Mouse (Mus musculus) urinary bladder, postnatal 25 days (tissue): Measurements from ENCODE around the gene Ndufc1.
"Not testable (repeated sequence)": the region's sequence is repeated elsewhere in the genome, so short reads cannot be mapped to it uniquely, and the experiment has no call there.

Experiments used
- DNase-seq: peaks from one replicate; pipeline ENCODE4 v3.0.0; 2022; ENCODE audit warnings: low spot score

Gene Ndufc1

DNA sequence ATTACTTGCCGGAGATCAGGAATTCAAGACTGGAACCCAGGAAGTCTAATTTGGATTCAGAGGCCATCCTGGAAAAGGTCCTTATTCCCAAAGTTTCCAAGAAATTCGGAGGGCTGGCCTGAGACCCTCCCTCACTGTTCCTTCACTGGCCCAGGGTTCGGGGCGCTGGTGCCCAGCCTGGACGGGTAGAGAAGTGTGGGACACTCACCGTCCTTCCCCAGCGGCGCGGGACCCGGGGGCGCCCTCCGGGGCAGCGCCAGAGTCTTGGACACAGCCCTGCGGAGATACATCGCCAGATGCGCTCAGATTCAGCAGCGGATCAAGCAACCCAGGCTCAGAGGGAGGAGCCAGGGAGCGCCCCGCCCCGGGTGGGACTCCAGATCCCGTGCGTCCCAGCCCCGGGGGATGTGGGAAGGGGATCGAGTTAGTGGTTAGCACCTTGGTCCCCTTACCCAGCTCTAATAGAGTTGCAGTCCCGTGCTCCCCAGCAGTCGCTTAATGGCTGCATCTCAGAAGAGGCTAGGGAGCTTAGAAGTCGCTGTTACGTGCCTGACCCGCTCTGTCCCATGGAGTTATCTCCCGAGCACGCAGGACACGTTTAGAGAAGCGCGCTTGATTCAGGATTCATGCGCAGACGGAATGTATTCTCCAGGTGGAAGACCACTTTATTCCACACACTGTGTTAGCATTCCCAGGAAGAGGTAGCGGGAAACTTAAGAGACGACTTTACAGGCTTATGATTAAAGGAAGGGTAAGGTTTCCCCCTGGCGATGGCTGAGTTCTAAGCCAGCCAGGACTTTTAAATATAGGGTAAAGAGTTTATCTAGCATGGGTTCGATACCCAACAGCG lies 12.3 kb downstream of the Ndufc1 start, which contains the start of gene Mgarp:
TSS of gene Mgarp (minus strand) at position 520 of the 850 bp plus-strand sequence.
- peak; percentile 59 for DNase-seq

DNA sequence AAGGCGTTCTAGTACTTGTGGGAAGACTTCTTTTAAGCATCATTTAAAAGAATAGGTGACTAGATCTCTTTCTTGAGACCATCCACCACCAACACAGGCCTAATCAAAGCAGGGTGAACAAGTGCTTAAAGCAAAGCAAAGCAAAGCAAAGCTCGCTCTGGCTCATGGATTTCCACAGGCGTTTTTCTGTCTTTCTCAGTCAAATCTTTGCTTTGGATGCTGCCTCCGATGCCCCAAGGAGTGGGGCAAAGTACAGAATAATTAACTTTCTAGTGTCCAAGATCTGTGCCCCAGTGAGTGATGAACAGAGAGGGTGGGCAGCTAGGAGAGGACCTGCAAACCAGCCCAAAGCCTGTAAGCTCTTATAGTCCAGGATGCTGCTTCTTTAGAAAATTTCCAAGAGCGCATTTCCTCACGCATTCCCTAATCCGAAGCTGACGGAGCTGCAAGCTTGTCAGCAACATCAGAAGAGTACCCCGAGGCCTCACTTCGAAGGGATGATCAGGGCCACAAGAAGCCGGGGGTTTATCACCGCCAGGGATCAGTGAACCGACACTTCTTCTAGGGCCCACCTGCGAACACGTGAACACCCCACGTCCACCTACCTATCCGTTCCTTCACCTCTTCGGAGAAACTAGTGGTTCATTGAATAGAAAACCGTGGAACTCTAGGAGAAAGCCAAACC lies 13.2 kb downstream of the Ndufc1 start:
- no peak for DNase-seq

DNA sequence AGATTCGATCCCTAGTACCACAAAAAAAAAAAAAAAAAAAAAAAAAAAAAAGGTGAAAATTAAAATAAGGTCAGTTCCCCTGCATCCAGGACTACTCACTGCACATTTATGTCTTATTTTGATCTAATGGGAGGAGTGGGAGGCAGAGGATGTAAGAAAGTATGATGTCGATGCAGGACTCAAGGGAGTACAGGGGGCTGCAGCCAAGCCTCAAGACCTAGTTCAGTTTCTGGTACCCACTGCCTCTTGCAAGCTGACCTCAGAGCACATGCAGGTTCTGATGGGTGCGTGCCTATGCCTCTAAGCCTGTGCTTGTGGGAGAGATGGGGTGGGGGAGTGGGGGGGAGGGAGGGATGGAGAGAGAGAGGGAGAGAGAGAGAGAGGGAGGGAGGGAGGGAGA lies 13.9 kb downstream of the Ndufc1 start:
- no peak for DNase-seq

DNA sequence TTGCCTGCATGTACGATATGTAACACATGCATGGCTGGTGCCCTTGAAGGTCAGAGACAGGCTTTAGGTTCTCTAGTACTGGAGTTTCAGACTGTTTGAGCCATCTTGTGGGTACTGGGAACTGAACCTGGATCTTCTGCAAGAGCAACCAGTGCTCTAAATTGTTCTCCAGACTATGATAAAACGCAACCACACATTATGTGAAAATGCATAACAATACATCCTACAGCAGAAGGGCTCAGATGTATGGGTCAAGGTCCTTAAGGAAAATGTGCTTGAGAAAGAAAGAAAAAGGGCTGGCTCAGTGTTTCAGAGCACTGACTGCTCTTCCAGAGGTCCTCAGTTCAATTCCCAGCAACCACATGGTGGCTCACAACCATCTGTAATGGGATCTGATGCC lies 15.1 kb downstream of the Ndufc1 start:
- DNase-seq, result no peak

DNA sequence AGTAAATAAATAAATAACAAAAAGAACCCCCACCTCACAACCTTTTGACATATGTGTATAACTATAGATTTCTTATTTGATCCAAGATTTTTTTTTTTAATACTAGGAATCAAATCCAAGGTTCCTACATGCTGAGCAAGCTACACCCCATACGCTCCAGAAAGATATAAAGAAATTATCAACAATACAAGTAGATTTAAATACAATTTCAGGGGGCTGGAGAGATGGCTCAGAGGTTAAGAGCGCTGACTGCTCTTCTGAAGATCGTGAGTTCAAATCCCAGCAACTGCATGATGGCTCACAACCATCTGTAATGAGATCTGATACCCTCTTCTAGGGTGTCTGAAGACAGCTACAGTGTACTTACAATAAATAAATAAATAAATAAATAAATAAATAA lies 15.8 kb downstream of the Ndufc1 start:
- not testable (repeated sequence) for DNase-seq

DNA sequence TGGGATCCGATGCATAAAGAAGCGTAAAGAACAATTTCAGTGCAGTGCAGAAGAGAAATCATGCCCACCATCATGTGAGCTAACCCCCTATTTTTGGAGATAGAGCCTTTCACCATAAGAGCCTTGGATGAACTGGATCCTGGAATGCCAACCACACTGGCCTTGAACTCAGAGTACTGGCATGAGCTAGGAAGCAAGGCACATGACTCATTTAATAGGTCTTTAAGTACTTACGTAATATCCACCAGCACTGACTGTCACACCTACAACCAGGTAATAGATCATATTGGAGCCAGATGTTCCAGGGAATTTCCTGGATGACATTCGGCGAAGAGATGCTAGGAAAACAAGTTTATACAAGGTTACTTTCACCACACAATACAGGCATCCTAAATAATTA lies 17.2 kb downstream of the Ndufc1 start:
- no peak for DNase-seq

DNA sequence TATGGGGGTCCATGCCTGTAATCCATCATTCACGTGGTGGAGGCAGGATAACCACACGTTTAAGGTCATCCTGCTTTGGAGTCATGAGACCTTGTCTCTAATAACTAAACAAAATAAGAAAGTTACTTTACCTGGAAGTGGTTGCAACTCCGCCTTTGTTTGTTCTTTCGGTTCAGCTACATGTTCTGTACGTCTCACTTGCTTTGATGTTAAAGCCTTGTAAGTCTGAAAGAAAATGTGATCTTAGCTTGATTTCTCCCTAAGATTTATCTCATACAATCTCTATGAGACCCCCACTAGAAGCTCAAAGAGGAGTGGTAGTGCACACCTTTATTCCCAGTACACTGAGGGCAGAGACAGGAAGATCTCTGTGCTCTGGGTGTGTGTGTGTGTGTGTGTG lies 17.7 kb downstream of the Ndufc1 start:
- DNase-seq, result no peak

DNA sequence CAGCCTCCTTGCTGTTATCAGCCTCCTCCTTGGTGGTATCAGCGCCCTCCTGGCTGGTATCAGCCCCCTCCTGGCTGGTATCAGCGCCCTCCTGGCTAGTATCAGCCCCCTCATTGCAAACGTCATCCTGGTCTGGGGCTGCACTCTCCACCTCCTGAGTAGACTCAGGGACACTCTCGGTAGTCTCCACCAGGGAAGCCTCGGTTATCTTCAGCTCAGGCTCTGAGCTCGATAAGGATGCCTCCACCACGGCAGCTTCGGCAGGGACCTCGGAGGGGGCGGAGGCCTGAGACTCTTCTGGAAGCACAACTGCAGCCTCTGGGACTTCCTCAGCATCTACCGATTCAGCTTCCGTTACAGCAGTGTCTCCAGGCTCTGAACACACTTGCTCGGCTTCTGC lies 19.9 kb downstream of the Ndufc1 start:
- DNase-seq, result no peak

DNA sequence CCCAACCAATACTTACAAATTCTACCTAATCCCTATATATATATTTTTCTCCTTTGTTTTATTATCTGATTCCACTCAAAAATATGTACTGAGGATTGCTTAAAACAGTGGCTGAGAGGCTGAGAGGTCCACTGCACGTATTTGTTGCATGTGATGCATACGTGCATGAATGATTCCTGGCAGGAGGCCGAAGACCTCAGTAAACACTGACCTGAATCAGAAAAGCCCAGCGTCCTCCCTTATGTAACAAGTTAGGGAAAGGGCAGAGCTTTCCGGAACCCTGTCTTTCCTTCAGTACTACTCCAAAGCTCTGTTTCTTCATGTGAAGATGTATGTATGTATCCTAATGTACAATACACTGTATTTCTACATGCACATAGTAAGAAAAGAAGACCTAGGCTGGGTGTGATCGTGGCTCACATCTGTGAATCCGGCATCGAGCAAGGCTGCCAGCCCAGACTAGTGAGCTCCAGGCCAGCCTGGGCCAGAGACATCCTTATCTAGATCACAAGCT lies 20.9 kb downstream of the Ndufc1 start:
- DNase-seq, result no peak

DNA sequence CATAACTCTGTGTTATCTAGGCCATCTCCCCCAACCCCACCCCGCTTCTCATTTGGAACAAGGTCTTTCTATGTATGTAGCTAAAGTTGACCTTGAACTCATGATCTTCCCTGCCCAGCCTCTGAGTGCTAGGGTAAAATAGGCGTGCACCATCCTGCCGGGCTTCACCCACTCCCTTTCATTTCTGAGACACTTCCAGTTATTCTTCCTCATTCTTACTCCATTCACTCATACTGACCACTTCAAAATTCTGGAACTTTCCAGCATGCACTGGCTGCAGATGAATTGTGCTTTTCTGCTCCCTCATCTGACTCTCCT lies 21.7 kb downstream of the Ndufc1 start:
- DNase-seq, result no peak

DNA sequence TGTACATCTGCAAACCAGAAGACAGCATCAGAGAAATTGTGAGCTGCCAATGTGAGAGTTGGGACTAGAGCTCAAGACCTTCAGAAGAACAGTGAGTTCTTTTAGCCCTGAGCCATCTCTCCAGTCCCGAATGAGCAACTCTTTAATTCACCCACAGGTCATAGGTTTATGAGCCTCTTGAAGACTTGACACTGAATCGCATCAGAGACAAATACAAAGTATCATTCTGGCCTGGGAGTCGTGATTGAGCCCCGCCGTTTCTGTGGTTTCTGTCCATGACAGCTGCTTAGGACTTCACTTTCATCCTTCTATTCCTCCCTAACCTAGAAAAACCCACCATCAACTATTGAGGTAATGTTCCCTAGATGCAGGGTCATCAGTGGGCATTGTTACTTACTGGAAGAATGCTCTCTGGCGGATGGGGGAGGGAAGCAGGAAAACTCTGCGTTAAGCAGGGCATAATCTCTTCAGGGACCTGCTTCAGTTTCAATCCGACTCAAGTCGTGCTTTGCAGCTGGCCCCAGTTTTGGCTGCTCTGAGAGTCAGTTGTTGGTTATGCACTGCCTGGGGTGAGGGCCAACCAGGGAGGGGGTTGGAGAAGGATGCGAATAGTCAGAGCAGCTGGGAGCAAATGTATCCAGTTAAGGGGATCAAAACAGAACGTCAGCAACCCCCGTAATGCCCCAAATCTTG lies 22.2 kb downstream of the Ndufc1 start:
- no peak for DNase-seq

DNA sequence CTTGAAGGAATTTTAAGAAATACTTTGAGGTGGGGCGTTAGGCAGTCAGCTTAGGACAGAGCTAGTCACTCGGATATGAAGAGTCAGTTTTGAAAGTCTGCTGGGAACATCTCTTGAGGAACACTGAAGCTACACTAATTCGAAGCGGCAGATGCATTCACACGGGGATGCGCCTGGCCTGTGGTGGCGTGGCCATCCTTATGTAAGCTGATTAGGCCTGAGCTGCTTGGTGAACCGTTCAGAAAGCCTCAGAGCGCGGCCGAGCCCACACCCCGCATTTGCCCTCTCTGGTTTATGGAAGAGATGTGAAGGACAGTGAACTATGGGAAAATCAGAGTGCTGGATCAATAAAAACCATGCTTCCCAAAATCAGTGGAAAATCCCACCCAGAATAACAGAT lies 25.4 kb downstream of the Ndufc1 start:
- no peak for DNase-seq

DNA sequence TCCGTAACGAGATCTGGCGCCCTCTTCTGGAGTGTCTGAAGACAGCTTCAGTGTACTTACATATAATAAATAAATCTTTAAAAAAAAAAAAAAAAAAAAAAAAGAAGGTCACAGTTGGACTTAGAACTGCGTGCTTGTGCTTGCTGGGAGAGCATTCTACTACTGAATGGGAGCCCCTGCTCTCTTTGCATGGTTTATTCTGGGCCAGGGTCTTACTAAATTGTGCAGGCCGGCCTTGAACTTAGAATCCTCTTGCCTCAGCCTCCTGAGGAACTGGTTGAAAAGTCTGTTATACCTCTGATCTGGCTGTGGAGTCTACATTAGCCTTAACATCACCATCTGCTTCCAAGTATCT lies 28.2 kb downstream of the Ndufc1 start:
- DNase-seq, result no peak

DNA sequence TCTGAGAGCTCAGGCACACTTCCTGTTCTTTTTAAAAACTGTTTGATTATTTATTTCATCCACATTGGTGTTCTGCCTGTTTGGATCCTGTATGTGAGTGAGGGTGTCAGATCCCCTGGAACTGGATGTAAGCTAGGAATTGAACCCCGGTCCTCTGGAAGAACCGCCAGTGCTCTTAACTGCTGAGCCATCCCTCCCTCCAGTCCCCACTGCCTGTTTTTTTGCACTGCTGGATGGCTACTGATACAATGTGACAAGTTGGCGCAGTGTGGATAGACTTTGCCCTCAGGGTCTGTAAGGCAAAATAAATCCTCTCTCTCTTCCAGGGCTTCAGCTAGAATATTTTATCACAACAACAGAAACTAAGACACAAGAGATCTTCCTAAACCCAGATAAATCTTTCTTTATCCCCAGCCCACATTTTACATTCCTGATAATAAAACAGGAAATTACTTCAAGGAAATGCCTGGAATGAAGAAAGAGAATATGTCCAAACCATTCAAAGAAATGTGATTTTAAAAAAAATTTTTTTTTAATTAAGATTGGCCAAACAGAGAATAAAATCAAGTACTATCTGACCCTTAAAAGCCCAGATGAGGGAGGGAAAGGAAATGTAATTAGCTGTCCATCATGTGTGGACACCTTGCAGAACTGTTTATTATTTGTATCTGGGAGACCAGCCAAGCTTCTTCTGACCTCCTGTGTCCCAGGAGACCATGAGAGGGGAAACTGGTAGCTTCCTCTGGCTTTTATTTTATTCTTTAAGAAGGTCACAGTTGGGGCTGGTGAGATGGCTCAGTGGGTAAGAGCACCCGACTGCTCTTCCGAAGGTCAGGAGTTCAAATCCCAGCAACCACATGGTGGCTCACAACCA lies 28.8 kb downstream of the Ndufc1 start:
- no peak for DNase-seq

DNA sequence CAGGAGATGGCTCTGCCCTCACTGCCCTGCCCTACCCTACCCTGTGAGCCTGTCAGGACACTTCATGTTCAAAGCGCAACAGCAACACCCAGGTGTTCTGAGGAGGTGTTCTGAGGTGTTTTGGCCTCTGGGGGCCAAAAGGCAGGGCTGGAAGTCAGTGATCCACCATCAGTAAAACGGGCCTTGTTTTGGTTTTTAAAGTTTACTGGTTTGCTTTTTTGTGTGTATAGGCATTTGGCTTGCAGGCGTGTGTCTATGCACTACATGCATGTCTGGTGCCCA lies 30.2 kb downstream of the Ndufc1 start:
- DNase-seq, result no peak

DNA sequence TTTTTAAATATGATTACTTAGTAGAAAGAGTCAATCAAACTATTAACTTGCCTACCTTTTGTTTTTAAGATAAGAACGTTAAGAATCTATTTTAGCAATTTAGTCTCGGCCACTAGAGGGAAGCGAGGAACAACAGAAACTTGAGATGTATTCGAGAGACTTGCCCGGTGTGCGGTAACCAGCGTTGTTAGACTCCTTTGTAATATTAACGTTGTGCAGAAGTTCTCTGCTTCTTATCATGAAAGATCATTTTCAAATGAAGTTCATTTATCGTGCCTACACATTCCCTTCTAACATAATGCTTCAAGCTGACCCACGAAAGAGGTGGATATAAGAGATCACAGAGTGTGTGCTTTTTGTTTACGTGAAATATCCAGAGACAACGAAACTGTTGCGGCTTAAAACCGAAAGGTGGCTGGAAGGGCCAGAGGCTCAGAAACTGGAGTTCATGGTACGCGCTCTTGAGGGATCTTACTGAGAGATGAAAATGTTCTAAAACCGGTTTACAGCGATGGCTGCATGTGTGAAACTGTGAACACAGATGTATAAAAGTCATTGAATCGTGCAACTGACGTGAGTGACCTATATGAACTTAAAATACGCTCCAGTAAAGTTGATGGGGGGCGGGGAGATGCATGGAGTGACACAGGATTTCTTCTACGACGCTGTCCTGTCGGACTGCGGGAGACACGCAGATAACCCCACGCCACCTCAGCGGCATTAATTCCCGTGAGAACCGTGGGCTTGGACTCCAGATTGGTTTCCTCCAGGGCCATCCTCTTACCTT lies 30.7 kb downstream of the Ndufc1 start:
- DNase-seq, result no peak

DNA sequence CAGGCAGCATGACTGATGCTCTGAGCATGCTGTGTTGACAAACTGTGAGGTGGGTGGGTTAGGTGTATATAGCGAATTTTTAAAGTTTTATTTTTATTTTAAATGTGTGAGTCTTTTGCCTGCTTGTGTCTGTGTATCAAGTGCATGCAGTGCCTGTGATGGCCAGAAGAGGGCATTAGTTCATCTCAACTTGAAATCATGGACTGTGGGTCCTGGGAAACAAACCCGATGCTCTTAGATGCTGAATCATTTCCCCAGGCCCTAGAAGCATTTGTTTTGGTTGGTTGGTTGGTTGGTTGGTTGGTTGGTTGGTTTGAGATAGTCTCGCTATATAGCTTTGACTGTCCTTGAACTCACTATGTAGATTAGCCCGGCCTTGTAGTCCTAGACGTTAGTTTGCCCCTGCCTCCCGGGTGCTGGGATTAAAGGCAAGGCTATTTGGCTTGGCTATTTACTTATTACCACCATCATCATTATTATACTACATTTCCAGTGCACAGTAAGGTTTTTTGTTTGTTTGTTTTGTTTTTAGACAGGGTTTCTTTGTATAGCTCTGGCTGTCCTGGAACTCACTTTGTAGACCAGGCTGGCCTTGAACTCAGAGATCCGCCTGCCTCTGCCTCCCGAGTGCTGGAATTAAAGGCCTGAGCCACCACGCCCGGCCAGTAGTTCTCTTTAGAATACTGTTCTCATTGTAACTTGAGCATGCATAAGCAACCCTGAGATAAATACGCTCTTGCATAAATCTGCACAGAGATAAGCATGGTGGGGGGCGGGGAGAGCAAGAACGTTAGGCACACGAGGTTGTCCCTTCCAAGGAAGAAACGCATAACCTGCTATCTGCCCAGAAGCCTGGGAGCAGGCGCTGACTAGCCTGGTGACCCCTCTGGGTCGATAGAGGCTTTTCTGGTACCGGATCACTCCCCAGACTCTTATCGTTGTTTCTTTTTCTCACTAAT lies 33.2 kb downstream of the Ndufc1 start:
- no peak for DNase-seq

DNA sequence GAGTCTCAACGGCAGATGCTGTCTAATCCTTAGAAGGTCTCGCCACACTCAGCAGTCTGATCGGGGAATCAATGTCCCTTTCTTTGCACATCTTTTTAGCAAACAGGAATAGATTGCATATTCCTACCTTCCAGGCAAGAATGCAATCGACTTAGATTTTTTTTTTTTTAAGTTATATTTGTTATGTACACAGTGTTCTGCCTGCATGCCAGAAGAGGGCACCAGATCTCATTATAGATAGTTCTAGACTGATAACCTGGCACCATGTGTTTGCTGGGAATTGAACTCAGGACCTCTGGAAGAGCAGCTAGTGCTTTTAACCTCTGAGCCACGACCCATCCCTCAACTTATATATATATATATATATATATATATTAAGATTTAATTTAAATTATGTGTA lies 35.2 kb downstream of the Ndufc1 start:
- no peak for DNase-seq

DNA sequence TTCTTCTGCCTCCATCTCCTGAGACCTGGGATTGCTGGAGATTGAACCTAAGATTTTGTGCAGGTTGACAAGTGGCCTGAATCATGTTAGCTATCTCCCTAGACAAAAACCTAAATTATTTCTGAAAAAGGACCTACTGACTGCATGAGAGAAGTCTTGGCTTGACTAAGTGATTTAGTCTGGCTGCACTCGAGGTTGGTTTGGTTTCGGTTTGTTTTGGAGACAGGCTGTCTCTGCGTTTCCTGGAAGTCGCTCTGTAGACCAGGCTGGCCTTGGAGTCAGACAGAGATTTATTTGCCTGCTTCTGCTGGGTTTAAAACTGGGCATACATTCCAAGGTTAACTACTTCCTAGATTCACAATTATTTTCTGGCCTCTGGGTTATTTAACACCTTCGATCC lies 35.9 kb downstream of the Ndufc1 start:
- DNase-seq, result no peak

DNA sequence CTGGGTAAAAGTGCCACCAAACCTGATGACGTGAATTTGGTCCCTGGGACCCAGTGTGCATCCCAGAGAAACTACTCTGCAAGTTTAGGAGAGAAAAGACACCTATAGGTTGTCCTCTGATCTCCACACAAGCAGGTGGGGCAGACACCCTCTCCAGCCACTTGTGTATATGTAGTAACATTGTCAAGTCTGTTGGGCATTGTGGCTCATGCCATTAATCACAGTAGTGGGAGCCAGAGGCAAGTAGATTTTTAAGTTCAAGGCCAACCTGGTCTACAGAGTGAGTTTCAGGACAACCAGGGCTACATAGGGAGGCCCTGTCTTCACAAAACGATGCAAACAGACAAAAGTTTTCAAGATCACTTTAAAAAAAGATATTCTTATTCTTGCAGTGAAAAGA lies 37.0 kb downstream of the Ndufc1 start:
- no peak for DNase-seq
